Mouse (Mus musculus) cerebellum, postnatal 25 days (tissue): ENCODE data around the gene Dusp1.

ENCODE experiments used
- DNase-seq, 2 experiments: peaks; one replicate each; pipeline ENCODE4 v3.0.0; 2021; ENCODE audit warnings: mixed read lengths in 2 of 2

Gene Dusp1

DNA sequence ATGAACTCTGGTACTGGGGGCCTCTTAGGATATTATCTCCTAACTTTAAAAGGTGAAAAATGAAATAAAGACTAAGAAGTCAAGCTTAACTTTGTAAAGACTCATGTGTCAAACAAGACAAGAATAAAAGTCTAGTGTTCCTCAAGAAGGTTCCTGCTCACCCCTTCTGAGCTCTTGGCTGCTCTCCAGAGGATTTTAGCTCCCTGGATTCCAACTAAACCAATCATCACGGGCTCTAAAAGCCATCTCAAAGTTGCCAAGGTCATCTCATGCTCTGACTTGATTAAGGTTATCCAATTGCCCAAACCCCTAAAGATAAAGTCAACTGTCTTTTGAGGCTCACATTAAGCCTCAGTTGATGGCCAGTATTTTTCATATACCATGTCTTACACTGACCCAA lies 63.3 kb downstream of the Dusp1 start:
- DNase-seq: no peak

DNA sequence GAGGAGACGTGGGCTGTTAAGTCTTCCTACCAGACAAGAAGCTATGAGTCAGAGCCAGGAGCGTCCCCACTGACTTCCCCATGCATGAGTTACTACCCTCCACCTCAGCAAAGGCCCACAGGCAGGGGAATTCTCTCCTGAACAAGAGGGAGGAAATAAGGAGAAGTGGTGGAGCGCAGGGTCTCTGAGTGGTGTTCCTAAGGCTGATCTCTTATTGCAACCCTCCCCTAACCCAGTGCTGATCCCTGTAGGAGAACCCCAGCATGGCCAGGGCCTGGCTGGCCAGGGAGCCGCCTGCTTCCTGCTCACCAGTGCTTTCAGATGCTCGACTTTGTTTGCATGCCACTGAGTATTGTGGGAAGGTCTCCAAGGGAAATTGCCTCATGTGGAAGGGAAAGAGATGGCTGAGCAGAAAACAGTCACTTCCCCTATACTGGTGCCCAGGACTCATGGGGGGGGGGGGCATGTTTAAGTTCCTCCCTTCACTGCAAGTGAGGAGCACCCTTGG lies 64.5 kb downstream of the Dusp1 start:
- DNase-seq: no peak

DNA sequence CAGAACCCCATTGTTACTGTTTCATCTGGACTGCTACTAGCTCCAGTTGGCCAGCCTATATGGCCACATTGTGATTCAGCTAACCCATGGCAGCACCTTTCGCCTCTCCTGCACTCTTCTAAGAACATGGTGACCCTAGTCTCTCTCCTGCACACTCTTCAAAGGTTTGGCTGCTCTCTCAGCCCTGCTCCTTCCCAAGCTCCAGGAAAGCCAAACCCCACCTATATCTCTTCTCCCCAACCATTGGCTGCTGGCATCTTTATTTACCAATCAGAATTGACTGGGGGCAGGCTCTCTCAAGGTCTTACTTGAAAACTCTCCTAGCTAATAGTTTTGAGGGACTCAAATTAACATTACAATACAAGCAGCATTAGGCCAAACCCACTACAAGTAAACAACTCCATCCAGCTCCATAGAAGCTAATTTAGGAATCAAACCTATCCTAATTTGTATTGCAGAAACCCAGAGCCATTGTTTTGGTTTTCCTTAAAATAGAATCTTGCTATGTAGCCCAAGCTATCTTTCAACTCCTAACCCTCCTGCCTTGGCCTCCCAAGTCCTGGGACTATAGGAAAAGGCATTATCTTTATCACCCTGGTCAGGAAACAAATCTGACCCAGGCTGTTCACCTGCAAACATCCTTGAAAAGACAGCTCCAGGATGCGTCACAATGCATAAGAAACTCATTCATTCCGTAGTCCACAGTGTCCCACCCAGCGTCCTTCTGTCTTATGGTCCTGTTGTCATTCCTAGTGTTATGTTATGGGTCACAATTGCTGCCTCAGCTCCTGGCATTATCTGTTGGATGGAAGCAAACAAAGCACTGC lies 67.1 kb downstream of the Dusp1 start:
- no peak for DNase-seq

DNA sequence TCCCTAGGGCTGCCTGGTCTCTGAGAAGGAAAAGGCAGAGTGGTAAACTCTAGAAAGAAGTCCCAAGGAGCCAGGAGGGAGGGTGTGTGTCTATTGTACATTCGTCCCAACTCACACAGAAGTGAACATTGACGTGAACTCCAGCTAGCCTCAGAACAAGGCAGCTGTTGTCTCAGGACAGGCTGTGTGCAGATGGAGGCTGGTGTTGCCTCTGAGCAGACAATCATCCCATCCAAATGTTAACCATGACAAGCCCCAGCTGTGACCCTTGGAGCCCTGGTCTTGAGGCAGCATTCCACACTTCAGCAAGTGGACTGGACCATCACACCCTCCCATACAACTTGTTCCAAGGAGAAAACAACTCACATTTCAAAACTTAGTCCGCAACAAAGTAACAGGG lies 69.7 kb downstream of the Dusp1 start:
- no peak for DNase-seq

DNA sequence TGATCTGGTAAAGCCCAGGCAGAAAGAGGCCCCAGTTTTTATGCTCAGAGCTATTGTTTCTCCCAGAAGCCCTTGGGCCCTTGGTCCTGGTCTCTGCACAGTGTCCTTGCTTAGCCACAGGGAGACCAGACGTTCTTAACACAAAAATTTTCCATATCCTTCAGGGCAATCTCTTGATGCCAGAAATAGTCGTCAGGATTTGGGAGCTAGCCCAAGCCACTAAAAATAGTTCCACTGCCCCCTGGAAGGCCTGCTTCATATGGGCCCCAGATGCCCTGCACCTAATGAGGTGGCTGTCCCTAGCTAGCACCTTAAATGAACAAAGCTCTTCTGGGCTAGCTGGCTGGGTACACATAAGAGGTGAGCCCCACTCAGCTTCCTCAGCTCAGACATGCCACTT lies 71.0 kb downstream of the Dusp1 start:
- peak in 1 of 2 experiments; percentile 52 for DNase-seq

DNA sequence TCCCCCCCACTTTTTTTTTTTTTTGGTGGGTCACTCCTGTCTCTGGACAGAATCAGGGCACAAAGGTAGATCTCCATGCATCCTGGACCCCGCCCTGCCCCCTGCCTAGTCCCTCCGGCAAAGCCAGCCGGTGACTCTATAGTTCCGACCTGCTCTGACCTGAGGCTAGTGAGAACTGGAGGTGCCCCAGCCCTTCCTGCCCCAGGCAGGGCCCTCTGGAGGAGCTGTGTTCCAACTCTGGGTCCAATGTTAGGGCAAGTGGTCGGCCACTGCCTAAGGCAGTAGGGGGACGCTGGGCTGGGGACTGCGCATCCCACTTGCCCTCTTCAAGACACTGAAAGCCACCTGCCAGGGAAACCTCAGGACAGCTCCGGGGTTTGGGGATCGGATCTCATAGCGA lies 71.9 kb downstream of the Dusp1 start:
- no peak for DNase-seq

DNA sequence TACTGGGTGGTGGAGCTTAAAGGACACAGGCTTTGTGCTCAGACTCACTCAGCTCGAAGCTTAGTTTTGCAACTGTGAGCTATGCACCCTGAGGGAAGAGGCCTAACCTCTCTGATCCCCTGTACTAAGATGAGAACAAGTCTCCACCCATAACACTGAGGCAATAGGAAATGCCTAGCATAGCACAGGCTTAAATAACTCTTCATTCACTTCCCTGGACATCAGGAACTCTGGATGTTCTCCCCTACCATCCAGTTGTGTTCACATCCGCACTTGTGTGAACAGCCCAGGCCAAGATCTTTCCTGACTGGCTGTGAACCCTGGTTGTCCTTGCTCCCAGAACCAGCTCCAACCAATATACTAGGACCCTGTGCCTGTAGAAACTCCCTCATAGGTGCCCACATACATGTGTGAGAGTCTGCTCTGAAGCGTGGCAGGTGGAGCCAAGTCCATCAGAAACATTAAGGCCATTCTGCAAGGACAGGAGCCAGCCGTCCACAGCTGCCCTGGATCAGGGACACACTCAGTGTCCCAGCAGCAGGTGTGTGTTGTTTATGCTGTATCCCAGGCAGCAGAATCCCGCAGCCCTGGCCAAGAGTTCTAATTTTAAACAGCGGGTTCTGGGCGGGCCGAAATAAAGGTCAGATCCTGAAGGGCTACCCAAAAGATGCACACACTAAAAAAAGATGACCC lies 73.1 kb downstream of the Dusp1 start:
- no peak for DNase-seq

DNA sequence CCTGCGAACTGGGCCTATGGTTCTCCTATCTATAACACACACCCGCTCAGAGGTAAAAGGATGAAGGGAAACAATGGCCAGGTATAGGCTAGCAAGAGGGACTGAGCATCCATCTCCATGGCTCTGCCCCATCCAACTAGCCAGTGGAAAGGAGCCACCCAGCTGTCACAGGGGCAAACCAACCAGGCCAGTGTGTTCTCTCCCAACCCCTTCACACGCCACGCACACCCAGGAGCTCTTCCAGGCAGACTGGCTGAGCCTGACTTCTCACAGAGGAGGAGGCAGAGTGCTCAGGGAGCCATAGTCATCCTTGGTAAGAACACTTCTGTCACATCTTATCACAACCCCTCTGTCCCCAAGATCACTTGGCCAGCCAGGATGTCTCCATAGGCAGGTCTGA lies 74.0 kb downstream of the Dusp1 start:
- no peak for DNase-seq

DNA sequence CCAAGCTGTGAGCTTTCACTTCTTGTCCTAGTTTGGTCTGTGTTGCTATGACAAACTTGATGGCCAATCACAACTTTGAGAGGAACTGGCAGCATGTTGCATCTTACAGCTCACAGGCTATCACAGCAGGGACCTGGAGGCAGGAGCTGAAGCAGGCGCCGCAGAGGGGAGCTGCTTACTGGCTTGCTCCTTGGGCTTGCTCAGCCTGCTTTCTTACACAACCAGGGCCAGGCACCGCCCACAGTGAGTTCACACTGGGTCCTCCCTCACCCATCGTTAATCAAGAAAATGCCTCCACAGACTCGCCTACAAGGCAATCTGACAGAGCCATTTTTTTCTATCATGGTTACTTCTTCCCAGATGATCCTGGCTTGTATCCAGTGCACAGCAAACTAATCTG lies 74.7 kb downstream of the Dusp1 start:
- DNase-seq: no peak

DNA sequence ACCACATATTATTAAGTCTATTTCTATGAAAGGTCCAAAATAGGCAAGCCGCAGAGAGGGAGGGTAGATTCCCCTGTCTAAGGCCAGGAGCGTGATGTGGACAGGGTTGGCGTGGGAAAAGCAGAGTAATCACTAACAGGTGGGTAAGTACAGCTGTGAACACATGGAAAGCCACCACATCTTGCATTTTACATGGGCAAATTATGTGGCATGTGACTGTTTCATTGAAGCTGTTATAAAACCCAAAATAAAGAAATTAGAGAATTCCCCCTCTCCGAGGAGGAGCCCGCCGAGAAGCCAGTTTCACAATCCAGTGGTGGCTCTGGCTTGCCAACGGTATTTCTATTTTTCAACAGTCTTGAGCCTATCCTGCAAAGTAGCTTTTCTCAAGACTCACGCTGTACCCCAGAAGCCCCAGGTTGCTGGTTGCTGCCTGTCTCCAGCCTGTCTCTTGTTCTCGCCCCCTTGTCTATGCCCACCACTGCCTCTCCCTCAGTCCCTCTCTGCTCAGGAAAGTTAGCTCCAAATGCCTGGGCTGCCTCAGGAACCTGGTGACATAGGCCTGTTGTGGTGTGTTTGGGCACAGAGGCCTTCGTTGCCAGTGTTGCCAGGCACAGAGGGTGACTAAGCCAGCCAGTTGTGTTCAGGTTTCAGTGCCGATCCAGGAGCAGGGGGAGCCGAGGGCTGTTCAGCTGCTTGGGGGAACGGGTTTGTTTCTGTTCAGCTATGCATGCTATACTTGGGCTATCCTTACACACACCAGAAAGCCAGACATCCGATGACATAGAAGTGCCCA lies 77.1 kb downstream of the Dusp1 start:
- DNase-seq: no peak

DNA sequence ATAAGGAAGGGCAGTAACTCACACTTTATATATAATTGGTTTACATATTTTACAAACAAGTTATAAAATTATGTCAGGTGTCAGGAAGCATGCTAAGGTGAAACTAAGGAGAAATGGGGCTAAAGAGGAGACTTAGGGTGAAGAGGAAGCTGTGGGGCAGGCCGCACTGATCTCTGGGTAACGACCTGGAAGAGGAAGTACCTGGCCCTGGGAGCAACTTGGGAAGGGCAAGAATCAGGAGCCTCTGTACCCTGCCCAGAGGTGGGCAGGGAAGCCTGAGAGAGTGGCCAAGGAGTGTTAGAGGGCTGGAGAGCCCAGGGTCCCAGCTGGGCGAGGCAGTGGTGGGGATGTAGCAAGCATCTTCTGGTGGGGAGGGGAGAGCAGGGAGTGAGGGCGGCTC lies 81.0 kb downstream of the Dusp1 start:
- DNase-seq: no peak

DNA sequence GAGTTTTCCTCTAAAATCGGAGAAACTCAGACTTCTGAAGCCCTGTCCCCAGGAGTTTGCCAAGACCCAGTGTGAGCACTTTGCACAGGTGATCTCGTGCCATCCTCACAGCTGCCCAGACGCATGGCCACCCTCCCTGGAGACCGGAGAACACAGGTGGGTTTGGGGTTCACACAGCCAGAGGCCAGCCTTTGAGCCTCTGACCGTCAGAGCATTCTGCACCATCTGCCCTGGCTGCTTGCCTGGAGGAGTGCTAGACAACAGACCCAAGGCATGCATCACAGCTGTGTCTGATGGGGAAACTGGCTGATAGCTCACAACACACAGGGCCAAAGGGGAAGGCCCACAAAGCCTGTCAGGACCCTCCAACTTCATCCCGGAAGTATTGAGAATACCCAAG lies 82.3 kb downstream of the Dusp1 start:
- peak in 1 of 2 experiments; percentile 46 for DNase-seq

DNA sequence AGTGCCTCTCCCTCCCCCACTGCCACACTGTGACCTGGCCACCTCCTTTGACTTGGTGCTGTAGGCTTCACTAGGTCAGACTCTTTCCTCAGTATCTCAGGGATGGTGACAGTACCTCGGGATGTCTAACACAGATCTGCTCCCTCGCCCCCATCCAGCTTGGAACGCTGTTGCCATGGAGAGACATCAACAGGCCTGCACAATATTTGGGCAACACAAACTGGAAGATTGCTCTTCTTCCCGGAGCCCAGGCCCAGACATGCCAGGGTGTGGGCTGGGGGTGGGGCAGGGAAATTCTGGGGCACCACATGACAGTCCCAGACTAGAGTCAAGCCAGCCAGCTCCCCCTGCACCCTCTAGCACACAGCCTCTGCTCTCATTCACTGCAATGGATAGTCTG lies 83.3 kb downstream of the Dusp1 start:
- no peak for DNase-seq

DNA sequence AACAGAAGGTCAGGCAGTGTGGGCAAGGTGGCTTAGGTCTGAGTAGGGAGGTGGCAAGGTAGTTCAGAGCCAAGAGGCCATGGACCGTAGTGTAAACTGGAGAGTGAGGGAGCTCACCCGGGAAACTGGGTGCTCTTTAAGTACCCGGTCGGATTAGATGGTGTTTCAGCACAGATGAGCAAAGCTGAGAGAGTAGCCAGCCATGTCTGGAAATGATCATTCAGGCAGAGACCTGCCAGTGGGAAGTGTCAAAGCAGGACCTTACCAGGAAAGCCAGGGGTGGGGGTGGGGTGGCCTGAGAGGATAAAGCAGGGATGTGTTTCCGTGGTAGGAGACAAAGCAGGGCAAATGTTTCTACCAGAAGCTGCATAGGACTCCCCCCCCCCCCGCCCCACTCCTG lies 85.1 kb downstream of the Dusp1 start:
- DNase-seq: no peak

DNA sequence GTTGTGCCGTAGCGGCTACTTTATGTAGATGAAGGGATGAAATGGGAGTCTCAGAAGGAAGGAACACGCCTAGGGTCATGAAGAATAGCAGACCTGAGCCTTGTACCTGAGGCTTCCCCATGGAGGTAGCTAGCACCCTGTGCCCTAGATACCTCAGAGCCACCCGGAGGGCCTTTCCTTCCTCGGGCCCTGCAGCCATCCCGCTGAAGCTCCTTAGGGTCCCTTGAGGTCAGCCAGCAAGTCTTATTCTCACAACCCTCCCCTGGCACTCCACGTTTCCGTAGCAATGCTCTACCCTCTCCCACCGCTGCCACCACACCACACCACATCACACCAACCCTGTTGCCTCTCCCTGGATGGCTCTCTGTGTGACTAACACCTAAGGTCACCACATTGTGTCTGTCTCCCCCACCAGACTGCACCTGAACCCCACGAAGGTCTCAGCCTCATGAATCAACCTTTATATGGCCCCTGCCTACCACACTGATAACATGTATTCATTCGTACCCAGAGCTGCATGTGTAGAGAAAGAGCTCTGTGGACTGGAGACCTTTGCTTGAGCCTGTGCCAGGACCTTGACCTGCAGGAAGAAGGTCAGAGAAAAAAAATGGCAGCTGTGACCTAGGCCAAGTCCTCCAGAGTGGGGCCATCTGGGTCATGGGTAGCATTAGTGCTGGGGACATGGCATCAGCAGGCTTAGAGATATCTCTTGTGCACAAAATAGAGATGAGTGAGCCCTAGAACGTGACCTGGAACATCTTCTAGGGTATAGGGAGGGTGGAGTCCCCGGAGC lies 93.6 kb downstream of the Dusp1 start:
- DNase-seq: no peak

DNA sequence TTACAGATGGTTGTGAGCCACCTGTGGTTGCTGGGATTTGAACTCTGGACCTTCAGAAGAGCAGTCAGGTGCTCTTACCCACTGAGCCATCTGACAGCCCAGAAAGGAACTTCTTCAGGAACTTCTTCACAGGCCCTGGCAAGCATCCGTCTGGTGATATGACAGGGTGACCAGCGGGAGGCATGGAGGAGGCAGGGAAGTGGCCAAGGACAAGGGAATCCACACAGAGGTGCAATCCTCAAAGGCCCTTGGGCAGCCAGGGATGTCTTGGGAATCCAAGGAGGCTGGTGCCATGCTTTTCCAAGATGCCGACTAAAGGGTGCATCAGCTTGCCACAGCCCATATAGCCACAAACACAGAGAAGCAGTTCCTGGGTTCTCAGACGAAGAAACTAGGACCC lies 94.3 kb downstream of the Dusp1 start:
- no peak for DNase-seq

DNA sequence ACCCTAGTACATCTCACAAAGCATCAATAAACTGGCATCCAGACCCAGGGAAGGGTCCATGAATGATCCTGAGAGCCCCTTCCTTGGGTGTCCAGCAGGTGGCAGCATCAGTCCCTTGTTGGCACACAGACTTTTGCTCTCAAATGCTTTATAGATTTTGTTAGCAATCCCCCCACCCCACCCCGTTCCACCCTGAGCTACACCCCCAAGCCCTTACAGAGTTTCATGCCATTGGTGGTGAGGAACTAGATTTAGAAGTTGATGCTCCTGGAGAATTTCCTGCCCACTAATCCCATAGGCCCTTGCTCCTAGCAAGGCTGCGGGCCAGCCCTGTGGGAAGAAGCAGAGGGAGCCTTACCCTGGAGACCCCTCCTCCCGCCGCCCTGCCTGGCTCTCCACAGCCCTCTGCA lies 95.2 kb downstream of the Dusp1 start:
- peak; percentile 84 to 91 for DNase-seq

DNA sequence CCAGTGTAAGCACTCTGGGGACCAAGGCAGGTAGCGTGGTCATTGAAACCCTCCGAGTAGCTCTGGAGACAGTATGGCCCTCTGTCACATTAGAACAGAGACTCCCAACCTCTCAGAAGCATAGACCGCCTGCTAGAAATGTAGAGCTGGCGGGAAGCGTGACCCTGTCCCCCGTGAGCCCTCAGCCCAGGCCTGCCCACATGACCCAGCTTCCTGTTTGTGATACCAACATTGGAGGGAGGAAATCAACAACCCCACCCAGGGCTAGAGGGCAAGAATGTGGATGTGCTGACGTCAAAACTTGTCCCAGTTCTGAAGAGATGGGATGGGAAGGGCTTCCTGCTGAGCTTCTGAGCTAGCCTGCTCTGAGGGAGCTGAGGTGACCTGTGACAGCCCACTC lies 97.0 kb downstream of the Dusp1 start:
- no peak for DNase-seq

DNA sequence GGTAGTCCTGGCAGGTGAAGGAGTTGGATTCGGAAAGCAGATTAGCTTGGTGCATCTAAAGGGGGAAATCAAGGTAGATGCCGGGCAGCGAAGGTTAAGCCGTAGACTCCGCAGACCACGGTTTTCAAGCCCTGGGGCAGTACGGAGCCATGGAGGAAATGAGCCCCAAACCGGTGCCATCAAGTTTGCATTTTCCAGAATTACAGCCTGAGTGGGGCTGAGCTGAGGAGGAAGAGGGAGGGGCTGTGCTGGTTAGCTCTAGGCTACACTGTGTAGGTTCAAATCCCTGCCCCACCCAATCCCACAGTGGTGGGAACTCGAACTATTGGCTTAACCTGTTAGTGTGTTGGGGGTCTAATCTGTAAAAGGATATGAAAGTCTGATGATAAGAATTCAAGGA lies 97.4 kb downstream of the Dusp1 start:
- no peak for DNase-seq

DNA sequence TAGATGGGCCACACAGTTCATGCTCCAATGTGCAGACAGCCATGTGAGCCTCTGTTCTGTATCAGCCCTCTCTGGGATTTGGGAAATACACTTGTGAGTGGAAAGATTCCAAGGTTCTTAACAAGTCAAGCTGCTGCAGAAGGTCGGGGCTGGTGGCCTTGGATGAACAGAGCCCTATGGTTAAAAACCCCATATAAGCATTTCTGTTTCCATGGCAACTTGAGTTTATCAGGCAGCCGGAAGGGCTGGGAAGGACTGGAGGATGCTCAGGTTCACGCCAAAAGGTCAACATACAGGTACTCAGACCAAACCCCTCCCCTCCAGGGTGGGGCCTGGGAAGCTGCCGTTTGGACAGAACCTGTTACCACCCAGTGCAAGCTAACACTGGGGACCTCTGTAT lies 97.9 kb downstream of the Dusp1 start:
- no peak for DNase-seq

DNA sequence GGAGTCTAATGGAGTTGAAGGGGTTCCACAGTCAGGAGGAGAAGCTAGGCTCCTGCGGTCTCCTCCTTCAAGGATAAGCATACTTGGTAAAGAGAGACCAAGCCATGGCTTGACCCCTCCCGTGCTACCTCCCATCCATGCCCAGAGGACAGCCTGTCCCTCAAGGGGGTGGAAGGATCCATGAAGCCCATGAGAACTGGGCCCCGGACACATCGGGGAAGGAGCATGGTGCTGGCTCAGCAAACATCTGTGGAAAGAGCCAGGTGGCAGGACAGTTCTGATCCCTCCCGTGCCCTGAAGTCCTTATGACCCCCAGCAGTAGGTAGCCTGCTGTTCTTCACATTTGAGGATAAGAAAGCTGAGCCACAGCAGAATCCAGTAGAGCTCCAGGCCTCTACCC lies 98.5 kb downstream of the Dusp1 start:
- peak in 1 of 2 experiments; percentile 14 for DNase-seq

DNA sequence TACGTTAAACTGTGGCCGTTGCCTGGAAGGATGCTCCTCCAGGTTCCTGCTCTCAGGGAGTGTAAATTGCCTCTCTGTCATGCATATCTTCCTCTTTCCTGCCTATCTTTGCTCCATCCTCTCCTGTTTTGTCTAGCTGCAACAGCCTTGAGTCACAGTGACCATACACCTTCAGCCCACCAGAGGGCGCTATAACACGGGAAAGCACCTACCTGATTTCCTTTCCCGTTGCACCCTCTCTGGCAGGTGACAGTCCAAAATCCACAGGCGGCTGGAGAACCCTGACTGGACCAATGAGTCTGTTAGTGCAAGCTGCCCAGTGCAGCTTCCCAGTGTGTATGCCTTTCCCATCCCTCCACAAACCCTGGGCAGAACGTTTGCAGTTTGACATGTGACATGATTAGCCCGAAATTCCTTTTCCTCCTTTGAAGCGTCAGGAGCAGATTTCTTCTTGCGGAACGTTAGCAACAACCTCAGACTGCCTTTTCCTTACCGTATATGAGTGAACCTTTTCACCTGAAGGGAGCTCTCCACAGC lies 99.2 kb downstream of the Dusp1 start:
- DNase-seq: peak; percentile 89 to 94
